Mouse (Mus musculus) hindlimb bud, embryonic 11.5 days (tissue): ENCODE results near the gene Svs3b.
"Not testable (repeated sequence)": the region's sequence is repeated elsewhere in the genome, so short reads cannot be mapped to it uniquely, and the experiment has no call there.

Source experiments
- DNase-seq: peaks from one replicate; pipeline ENCODE4 v3.0.0-alpha.2; 2012; ENCODE audit warnings: low read depth, low spot score; ENCODE audit errors: extremely low spot score

Gene Svs3b

DNA sequence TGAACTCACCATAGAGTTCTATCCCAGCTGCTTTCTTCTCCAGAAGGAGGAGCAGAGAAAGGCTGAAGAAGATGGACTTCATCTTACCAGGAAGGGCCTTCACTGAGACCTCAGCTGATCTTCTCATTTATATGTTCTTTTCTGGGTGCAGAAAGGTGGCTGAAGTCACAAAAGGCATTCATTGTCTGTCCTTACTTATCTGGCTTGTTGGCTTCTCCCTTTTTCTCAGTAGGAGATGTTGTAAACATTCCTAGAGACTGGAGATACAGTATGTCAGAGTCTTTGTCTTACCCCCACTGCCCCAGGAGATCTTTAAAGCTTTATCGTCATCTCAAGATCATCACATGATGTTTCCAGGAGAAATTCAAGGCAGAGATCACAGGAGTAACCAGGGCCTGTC is at the start of gene Svs3b:
Svs3b (minus strand) TSS at position 101 of the 400 bp plus-strand sequence.
- not testable (repeated sequence) for DNase-seq

DNA sequence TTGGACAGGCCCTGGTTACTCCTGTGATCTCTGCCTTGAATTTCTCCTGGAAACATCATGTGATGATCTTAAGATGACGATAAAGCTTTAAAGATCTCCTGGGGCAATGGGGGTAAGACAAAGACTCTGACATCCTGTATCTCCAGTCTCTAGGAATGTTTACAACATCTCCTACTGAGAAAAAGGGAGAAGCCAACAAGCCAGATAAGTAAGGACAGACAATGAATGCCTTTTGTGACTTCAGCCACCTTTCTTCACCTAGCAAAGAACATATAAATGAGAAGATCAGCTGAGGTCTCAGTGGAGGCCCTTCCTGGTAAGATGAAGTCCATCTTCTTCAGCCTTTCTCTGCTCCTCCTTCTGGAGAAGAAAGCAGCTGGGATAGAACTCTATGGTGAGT is 32.5 kb upstream of the Svs3b start, which contains the start of gene Svs3a:
Svs3a (plus strand) TSS at position 301 of the 400 bp plus-strand sequence.
- not testable (repeated sequence) for DNase-seq

DNA sequence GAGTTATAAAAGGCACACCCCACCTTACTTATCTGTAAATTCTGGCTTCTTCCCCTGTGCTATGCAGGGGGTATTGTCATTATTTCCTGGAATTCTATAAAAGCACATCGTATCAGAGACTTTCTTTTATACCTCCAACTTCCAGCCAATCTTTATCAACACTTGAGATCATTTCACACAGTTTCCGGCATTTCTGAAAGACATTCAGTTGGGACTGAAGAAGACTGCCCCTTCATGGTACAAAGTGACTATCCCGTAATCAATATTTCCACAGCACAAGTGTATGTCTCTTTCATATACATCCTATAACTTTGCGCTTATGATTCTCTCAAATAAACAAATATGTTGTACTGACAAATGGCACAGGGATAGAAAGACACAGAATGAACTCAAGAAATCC is 21.9 kb upstream of the Svs3b start, which contains the start of gene Svs4:
Svs4 (minus strand) TSS at position 101 of the 400 bp plus-strand sequence.
- no peak for DNase-seq

DNA sequence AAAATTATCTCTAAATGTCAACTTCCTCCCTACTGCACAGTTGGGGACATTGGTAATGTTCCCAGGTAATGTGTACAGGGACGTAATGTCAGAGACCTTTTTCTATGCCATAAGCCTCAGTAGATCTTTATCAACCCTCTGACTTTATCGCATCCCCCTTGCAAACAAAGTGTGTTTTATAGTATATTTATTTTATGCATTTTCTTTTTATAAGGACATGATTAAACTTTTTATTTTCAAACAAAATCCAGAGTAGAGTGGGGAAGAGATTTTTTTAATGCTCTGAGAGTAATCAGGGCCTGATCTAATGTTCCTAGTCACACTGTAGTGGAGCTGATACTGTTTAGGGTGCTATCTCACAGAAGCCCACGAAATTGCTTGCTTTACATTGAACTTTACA is 18.1 kb downstream of the Svs3b start, which contains the start of gene Svs2:
Svs2 (minus strand) TSS at position 101 of the 400 bp plus-strand sequence.
- no peak for DNase-seq

DNA sequence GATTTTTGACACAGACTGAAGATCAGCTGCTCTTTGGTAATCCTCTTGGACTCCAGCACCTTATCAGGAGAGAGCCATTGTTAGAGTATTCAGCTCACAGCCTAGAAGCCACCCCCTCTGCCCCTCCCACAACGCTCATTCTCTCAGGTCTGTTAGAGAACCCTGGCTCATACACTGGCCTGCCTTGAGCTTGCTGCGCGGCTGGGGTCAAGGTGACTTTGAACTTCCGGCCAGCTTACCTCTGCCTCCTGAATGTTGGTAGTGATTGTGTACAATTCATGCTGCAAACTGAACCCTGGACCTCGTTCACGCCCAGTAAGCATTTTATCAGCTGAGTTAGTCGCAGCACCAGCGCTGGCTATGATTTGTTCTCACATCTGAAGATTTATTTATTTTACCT is 23.8 kb downstream of the Svs3b start:
- no peak for DNase-seq

DNA sequence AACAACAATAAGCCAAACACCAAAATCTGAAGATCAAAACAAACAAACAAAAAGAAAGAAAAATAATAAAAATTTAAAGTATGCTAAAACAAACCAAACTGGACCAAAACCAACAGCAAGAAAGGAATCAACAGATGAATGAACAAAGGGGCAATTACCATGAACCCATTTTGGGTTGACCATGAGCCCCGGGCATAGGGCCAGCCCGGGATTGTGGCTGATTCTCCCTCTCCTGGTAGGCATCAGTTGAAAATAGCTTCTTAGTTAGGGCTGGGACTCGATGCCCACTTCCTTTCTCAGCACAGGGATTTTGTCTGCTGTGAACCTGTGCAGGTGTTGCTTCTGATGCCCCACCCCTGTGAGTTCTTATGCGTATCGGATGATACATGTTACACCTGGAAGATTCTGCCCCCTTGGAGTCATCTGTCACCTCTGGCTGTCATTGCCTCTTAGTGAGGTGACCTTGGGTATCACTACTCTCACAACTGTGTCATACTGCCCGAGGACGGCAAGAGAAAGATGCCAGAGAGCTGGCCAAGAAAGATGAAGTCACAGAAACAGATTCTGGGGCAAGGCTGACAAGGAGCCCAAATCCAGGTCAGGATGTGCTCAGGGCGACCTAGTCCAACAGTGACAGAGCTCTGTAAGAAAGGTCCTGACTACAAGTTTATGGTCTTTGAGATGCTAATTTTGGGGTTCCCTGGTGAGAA is 27.9 kb downstream of the Svs3b start:
- DNase-seq, result no peak

DNA sequence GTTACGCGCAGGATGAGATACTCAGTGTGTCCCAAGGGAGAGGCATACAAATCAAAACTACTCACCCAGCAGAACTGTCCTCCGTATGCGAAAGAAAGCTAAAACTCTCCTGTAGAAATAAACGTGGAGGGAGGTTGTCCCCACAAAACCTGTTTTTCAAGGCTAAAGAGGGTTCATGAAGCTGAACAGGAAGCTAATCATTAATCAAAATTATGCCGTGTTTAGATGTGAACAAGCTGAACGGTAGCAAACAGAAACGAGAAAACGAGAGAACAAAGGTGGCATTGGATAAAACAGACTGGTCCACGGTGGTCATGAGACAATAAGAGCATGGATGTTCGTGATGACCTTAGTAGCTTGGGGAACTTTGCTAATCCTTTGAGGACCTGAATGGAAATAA is 34.9 kb downstream of the Svs3b start, which contains the start of gene Wfdc15b:
Wfdc15b (minus strand) TSS at position 139 of the 400 bp plus-strand sequence.
- DNase-seq, result no peak

DNA sequence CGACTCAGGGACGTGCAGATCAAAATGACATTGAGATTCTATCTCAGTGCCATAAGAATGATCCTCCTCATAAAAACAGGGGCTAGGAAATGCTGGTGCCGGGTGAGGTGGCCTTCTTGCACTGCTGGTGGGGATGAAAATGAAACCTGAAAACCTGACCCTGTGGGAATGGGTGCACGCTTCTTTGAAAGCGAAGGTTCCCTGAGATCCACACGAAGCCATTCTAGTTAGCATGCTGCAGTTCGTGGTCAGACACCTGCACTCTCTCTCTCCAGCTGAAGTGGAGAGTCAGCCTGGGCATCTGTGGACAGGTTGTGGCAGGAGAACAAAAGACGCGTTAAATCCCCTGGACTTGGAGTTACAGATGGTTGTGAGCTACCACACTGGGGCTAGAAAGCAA is 37.1 kb downstream of the Svs3b start:
- no peak for DNase-seq

DNA sequence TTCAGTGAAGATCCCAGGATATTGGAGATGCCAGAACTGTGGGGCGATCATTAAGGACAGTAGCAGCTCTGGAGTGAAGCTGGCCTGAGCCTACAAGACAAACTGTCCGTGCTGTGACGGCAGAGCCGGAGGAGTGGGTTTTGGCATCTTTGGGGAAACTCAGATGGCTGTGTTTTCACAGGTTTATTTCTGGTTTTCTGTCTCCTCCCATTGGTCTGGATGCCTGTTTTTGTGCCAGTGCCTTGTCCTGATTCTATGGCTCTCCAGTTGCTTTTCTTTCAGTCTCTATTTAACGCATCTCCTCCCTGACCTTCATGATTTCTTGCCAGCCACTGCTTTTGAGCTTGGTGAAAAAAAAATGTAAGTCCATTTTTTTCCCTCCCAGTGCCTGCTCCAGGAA is 43.7 kb downstream of the Svs3b start:
- no peak for DNase-seq

DNA sequence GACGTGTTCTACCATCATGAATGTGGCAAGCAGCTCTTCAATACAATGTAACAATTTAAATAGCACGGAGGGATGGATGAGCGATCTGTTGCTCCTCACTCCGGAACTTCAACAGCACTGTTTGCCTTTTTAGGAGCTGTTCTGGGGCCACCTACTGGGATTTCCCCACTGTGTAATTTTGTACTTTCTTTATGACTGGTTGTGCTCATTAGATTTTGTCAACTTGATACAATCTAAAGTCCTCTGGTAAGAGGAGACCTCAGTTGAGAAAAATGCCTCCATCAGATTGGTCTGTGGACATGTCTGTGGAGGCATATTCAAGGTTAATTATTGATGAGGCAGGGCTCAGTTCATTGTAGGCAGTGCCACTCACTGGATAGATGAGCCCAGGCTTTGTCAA is 45.5 kb downstream of the Svs3b start:
- DNase-seq, result no peak

DNA sequence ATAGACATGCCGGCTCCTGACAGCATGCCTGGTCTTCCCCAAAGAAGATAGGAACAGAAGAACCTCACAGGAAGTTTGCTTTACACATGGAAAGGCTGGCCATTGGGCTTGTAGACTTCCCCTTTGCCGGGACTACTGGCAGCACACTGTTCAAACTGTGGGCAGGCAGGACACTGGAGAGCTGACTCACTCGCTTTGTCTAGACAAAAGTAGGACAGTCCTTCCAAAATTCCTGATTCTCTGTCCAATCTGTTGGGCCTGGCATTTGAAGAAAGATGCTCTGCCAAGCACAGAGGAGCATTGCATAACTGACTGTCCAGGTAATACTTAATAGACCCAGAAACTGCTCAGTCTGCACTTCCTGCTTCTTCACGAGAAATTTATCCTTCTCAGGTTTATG is 49.8 kb downstream of the Svs3b start:
- DNase-seq, result no peak

DNA sequence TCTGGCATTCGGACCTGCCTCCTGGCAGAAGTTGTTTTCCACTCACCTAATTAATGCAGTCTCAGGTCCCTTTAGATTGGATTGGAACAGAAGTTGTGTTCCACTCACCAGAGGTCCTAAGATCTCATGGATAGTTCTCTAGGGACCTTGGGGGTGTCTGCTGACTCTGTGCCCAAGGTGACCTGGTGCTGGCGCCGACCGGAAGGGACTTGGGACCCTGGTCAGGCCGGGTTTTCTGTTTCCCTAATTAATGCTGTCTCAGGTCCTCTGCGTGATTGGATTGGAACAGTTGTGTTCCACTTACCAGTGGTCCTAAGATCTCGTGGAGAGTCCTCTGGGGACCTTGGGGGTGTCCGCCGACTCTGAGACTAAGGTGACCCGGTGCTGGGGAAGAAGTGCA is 50.4 kb downstream of the Svs3b start:
- DNase-seq, result not testable (repeated sequence)
